Mouse (Mus musculus) induced T-regulatory cell, adult 2 months (primary cell): Measurements from ENCODE around the gene Car7.
"Not testable (repeated sequence)": the region's sequence is repeated elsewhere in the genome, so short reads cannot be mapped to it uniquely, and the experiment has no call there.

ENCODE experiments used
- DNase-seq: peaks from one replicate; pipeline ENCODE4 v3.0.0-alpha.2; 2012; ENCODE audit warnings: low read depth

Car7 gene

DNA sequence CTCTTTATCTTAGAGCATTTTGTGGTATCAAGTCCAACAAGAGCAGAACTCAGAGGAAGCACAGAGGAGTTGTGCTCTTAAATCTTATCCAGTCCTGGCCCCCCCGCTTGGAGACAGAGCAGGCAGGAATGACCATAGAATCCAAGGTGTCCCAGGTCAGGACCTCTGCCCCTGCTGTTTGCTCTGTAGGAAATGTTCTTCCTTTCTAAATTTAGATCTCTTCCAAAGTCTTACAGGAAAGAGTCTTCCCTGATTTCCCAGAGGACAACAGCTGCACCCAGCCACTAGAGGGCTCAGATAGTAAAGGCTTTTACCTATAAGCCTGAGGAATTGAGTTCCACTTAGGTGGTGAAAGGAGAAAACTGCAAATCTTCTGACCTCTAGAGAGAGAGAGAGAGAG, 35.1 kb downstream of the Car7 start:
- DNase-seq: peak; percentile 46

- peak; percentile 95 for DNase-seq
Measured at GRCm38 (mm10) chr8:104570436-104571343, 36.2 kb downstream of the Car7 start.

GRCm38 (mm10) chr8:104576820-104577219, 42.3 kb downstream of the Car7 start:
- DNase-seq: no peak

- DNase-seq: not testable (repeated sequence)
Measured at GRCm38 (mm10) chr8:104577606-104578005, 43.1 kb downstream of the Car7 start.

GRCm38 (mm10) chr8:104584522-104584921, 50.0 kb downstream of the Car7 start:
- no peak for DNase-seq

GRCm38 (mm10) chr8:104590284-104590683, 55.8 kb downstream of the Car7 start:
- no peak for DNase-seq

DNA sequence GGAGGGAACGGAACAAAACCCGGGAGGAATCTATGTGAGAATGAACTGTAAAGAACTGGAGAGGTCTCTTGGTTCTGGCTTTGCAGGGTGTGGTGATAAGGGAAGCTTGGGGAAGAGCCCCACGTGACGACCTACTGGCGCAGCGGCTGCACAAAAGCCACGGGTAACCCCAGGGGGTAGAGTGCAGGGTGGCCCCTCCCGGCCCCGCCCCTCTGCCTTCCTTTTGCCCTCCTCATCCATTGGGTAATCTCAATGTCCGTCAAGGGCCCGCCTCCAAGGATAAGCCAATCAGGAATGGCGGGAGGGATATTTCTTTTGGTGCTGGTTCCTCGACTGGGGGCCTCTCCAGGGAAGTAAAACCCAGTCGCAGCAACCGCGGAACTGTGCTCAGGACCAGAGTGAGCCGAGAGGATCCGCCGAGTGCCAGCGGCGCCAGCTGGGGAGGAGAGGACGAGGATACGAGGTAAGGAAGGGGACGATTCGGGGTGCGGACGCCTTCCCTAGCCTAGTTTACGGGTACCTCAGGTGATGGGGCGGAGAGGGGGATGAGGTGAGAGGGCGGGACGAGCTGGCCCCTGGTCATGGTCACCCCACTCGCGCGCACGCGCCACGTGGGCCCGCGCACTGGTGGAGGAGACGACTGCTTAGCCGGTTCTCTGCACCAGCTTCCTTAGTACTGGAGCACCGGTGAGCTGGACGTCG, 56.8 kb downstream of the Car7 start, which contains the start of gene Pdp2:
Gene Pdp2, plus strand, starts transcription at position 319 of the 702 bp plus-strand sequence.
- DNase-seq: peak; percentile 97

DNA sequence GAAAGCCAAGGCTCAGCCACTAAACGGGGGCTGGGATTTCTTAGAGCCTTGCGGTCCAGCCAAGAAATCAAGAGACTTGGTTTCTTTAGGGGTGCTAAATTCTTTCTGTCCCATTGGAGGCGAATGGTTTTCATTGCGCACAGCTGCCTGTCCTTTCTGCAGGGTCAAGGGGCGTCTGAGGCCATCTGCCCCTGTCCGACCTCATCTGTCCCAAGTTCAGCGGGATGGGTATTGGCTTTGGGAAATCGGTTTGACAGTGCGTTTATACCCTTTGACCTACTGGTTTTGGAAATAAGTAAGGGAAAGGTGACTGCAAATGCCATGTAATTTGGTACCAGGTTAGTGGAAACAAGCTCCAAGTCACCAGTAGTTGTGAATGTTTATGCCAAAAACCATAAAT, 57.4 kb downstream of the Car7 start:
- no peak for DNase-seq

DNA sequence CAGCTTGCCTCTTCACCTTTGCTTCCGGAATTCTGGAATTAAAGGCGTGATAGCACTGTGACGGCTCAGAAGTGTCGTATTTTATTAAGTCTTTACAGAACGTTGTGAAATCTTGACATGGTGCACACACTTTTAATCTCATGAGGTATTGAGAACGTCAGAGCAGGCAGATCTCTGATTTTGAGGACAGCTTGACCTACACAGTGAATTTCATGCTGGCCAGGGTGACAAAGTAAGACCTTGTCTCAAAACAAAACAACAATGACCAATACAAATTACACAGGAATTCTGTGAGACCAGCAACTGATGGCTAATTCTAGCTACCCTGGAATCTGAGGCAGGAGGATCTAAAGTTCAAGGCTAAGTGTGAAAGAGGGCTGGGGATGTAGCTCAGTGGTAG, 58.1 kb downstream of the Car7 start:
- no peak for DNase-seq

DNA sequence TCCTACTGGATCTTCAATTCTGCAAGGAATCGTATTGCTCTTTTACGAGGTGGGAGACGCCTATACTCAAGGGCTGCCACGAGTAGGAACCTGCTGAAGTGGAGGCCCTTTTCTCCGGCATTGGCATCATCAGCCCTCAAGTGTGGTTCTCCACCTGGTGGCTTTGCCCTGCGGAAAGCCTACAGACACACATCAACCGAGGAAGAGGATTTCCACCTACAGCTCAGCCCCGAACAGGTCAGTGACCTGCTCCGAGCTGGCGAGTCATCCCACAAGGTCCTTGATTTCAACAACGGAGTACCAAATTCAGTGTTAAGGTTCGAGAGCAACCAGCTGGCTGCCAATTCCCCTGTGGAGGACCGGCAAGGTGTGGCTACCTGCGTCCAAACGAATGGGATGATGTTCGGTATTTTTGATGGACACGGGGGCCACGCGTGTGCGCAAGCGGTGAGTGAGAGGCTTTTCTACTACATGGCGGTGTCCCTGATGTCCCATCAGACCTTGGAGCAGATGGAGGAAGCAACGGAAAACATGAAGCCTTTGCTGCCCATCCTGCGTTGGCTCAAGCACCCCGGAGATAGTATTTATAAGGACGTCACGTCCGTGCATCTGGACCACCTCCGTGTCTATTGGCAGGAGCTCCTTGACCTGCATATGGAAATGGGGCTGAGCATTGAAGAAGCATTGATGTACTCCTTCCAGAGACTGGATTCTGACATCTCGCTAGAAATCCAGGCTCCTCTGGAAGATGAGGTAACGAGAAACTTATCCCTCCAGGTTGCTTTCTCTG, 59.2 kb downstream of the Car7 start:
- DNase-seq: no peak

GRCm38 (mm10) chr8:104594611-104595362, 60.3 kb downstream of the Car7 start:
- DNase-seq: no peak

DNA sequence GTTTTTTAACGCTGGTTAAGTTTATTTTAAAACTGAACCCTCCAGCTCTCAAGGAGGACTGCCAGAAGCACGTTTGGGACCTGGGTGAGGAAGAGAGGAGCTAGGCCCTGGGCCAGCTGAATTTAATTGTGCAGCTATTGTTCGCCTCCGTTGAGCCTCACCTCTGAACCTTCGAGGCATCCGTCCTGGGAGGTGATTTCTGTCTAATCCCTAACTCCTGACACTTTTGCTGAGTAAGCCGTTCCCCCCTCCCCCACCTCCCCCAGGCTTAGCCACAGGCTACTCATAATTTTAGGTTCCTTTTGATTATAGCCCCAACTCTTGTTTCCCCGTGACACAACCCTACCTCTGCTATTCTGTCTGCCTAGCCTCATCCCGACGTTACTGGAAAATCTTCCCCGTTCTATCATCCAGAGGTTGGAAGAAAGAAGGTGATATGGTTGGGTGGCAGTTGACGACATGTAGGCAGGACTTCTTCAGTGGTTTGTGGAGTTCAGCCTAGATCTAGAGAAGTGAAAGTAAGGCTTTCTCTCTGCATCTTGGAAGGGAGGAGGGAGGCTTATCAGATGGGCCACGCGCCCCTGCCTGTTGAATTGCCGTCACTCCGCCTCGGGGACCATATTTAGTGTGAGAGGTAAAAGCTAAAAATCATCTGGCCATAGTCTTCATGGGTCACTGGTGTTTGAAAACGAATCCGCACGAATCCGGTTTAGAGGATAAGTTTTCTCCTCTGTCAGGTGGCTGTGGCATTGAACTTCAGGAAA, 61.5 kb downstream of the Car7 start:
- DNase-seq: no peak

- no peak for DNase-seq
Measured at GRCm38 (mm10) chr8:104597656-104598055, 63.2 kb downstream of the Car7 start.

- no peak for DNase-seq
Measured at GRCm38 (mm10) chr8:104598496-104598895, 64.0 kb downstream of the Car7 start.
